Mouse (Mus musculus) embryonic fibroblast, embryonic 13.5 days (primary cell): ENCODE data around the gene Ccnq. TPM values are rescaled to one million over a fixed set of nuclear protein-coding genes. Genes with fewer than 3 reads are reported as not detected.

Experiments used
- H3K27ac ChIP-seq: 2 replicates; pipeline ENCODE4 v1.5.1; 2012; ENCODE audit warnings: low read length, control low read depth, inconsistent platforms; ENCODE audit not compliant: insufficient read depth
- H3K4me1 ChIP-seq: 2 replicates; pipeline ENCODE4 v1.6.1; 2011; ENCODE audit warnings: low read length; ENCODE audit not compliant: control insufficient read depth, insufficient read depth
- H3K4me3 ChIP-seq: 2 replicates; pipeline ENCODE4 v1.5.1; 2011; ENCODE audit warnings: mild to moderate bottlenecking, control low read depth, low read length; ENCODE audit not compliant: insufficient read depth
- CTCF ChIP-seq: IDR thresholded peaks from 2 replicates; pipeline ENCODE4 v1.5.1; 2011; ENCODE audit warnings: mild to moderate bottlenecking, control low read depth, low read length, moderate library complexity, borderline replicate concordance; ENCODE audit not compliant: insufficient read depth
- POLR2A ChIP-seq: IDR thresholded peaks from 2 replicates; pipeline ENCODE4 v1.6.1; 2011; ENCODE audit warnings: low read depth, mild to moderate bottlenecking, control low read depth, low read length, moderate library complexity
- polyA plus RNA-seq: library from polyadenylated mRNA; stranded (reverse); fragments of >200 nt; gene quantifications from 2 replicates; pipeline ENCODE4 v1.2.4, GENCODE M21; 2011; ENCODE audit warnings: low read depth; ENCODE audit not compliant: missing spikeins, insufficient read length

Gene Ccnq
- polyA plus RNA-seq, 1 experiment: 16.2 TPM

DNA sequence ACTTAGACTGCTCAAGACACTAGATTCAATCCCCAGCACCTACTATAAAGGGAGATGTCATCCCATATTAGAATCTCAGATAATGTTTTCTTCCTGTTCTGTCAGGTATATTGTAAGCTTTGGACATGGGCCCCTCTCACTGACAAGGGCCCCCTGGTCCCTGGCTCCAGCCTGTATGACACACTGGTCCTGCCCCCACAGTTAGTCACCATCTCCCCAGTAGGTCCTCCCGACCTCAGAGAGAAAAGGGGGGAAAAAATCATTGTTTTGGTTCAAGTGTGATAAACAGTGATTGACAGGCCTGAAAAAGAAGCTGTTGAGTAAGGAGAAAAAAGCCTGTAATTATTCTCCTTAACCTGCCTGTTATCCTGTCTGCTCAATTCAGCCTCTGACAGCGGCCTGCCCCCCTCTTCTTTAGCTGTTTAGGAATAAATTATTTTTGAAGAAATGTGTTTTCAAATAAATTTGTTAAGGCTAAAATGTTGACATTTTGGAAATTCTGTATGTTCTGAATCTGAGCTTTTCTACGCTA lies 14.6 kb downstream of the Ccnq start:
- Histone ChIP-seq H3K4me1 (no peaks in the 10 kb centered on the region), H3K4me3 (no peak overlapping the region), H3K27ac (no peak overlapping the region)
- TF ChIP-seq POLR2A: no peak
- TF ChIP-seq CTCF: no peak

DNA sequence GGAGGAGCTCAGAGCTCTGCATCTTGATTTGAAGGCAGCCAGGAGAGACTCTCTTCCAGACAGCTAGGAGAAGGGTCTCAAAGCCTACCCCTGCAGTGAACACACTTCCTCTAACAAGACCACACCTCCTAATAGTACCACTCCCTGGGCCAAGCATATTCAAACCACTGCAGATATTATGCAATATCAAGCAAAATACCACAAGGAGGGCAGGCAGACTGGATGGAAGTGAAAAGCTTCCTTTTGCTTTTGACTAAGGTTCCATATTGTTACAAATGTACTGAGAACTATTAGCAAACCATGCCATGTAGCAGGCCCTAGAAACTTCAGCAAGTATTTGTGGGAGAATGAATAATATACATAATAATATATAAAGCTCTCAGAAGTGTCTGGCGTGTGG lies 16.4 kb downstream of the Ccnq start:
- no peak overlapping the region for H3K27ac ChIP-seq
- no peak for TF ChIP-seq CTCF
- no peak for TF ChIP-seq POLR2A
- H3K4me1 ChIP-seq: no peaks in the 10 kb centered on the region
- H3K4me3 ChIP-seq: no peak overlapping the region

DNA sequence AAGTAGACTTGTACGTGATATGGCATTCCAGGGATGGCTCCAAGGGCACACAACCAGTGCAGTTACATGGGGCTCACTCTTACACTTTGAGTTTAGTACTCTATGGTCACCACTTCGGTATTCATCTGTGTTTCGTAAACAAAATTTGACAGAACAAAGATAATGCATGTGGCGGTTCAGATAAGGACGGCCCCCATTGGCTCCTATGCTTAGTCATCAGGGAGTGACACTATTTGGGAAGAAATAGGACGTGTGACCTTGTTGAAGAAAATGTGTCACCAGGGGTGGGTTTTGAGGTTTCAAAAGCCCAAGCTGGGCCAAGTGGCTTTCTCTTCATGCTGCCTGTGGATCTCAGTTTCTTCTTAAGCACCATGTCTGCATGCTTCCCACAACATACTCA lies 18.9 kb downstream of the Ccnq start:
- no peaks in the 10 kb centered on the region for H3K4me1 ChIP-seq
- H3K4me3 ChIP-seq: no peak overlapping the region
- no peak overlapping the region for H3K27ac ChIP-seq
- TF ChIP-seq POLR2A (no peak), CTCF (no peak)

DNA sequence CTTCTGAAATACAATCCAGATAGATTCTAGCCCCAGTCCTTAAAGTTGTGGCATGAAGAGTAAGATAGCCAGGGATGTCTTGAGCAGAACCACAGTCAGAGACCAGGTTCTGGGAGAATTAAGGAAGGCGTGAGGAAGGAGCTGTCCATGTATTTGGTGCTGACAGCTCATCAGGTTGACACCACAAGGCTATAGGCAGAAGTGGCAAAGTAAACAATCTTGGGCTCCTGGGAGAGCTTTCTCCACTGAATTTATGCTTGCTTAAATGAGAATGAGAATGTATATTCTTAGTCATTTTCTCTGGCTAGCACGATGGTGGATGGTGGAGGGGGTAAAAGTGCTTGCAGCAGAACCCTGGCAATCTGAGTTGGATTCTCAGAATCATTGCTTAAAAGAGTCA lies 20.6 kb downstream of the Ccnq start:
- H3K27ac ChIP-seq: no peak overlapping the region
- no peak for TF ChIP-seq POLR2A
- H3K4me3 ChIP-seq: no peak overlapping the region
- no peaks in the 10 kb centered on the region for H3K4me1 ChIP-seq

DNA sequence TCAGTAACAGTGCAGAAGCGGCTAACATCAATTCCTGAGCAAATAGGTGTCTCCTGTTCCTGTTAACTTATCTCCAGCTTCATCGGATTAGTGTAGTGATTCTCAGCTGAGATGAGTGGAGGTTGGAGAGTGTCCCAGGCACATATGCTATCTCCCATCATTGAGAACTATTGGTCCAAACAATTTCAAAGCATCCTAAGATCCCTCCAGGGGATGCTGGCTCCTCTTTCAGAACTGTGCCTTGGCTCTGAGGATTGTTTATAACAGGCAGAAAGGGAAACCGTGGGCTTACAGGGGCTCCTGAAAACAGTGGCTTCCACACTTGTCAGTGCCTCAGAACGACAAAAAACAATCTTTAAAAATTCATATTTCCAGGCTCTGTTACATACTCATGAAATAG lies 23.5 kb downstream of the Ccnq start:
- TF ChIP-seq POLR2A: no peak
- no peak for TF ChIP-seq CTCF
- H3K4me3 ChIP-seq: no peak overlapping the region

DNA sequence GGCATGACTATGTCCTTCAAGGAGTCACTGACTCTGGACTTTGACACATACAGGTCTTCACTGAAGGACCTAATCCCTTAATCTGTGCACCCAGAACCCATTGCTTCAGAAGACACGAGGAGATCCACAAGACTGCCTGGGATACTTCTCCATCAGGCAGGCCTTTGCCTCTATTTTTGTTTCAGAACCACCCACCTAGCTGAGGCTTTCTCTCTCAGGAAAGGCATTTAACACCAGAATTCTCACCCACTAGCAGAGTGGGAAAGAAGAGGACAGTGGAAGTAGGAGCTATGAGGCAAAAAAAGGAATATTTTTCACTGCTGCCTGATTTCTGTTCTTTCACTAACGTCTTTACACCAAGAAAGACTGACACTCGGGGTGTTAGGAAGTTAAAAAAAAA lies 25.2 kb downstream of the Ccnq start:
- H3K27ac ChIP-seq: no peak overlapping the region
- no peaks in the 10 kb centered on the region for H3K4me1 ChIP-seq
- TF ChIP-seq POLR2A: no peak
- no peak for TF ChIP-seq CTCF
- H3K4me3 ChIP-seq: no peak overlapping the region

More for the DNA sequence above, 23.5 kb downstream of the Ccnq start:
- Histone ChIP-seq H3K4me1 (no peaks in the 10 kb centered on the region), H3K27ac (no peak overlapping the region)

DNA sequence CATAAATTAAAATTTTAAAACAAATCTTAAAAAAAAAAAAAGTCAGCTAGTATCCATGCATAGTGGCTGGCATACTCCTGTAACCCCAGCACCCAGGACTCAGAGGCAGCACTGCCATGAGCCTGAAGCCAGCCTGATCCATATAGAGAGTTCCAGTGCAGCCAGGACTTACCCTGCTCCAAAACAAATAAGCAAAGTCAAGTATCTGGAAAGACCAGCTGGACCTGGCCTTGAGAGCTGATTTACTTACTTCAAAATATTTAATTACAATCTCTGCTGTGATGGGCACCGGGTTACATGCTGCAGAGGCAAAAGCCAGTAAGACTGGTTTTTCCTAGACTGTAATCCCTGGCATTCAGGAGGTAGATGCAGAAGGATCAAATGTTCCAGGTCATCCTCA lies 26.7 kb downstream of the Ccnq start:
- H3K27ac ChIP-seq: no peak overlapping the region
- TF ChIP-seq CTCF: no peak
- no peak for TF ChIP-seq POLR2A
- H3K4me1 ChIP-seq: no peaks in the 10 kb centered on the region

DNA sequence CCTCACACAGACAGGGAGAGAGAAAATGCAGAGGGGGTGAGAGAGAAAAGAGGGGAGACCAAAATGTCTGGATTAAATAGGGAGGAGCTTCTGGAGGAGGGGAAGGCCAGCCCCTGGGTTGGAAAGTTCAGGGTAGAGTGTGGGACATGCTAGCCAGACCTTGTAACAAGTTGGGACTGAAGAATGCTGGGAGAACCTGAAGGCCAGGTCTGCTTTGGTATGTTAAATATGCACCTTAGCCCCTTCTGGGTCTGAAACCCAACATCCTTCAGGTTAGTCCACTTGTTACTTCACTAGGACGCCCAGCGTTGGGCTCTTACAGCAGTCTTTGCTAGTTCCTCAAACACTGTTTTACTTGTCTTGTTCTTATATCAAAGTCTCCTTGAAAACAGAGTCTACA lies 30.1 kb downstream of the Ccnq start:
- H3K4me1 ChIP-seq: no peaks in the 10 kb centered on the region
- no peak overlapping the region for H3K27ac ChIP-seq
- H3K4me3 ChIP-seq: no peak overlapping the region
- no peak for TF ChIP-seq POLR2A
- TF ChIP-seq CTCF: no peak

More for the DNA sequence above, 26.7 kb downstream of the Ccnq start:
- no peak overlapping the region for H3K4me3 ChIP-seq

DNA sequence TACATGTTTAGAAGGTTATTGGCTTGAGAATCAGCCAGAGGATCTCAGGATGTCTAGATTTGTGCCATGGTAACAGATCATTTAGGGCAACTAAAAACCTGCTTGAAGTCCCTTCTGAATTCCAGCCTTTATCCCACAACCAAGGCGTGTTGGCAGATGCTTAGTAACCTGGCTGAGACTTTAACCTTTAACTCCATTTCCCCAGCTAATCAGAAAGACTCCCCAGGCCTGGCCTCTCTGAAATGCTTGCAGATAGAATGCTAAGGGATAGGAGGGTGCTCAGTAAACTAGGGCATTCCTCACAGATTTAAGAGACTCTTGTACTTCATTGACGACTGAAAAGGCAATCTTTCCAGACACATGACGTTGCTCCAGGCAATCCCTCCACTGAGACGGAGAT lies 33.9 kb downstream of the Ccnq start:
- Histone ChIP-seq H3K27ac (no peak overlapping the region), H3K4me1 (no peaks in the 10 kb centered on the region), H3K4me3 (no peak overlapping the region)
- TF ChIP-seq POLR2A (no peak), CTCF (no peak)

DNA sequence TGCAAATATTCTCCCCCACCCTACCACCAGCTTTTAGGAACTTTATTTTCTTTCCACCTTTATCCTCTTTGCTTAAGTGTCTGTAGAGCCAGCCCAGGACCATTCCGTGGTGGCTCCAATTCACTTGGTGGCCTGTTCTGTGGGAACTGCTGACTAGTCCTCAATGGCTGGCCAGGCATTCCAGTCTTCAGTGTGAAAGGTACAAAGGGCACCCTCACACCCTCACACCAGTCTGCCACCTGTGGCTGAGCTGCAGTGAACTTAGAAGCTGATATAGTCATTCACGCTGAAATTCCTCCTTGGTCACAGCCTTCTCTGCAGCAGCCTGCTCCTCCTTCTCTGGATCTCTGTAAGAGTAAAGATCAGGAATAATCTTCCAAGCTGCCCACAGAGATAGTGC lies 42.9 kb downstream of the Ccnq start:
- Histone ChIP-seq H3K4me1 (peaks cover 7% of the 10 kb centered on the region; the same call in 1 of the 2 replicates), H3K27ac (no peak overlapping the region), H3K4me3 (no peak overlapping the region)
- TF ChIP-seq POLR2A: no peak
- no peak for TF ChIP-seq CTCF

DNA sequence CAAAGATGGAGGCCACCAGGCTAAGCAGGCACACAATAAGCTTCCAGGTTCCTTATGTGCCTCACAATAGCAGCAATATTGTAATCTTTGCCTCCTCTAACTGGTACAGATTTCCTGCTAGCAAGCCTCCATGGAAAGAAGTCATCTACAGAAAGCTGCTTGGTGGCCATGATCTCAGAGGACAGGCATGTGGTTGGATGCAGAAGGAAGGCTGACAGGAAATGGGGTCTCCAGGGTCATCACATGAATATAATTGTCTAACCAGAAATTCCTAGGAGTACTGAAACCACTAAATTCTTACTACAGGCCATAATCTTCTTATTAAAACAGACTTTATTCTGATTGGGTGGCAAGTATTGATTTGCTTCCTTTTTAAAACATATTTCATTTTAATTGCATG lies 45.5 kb downstream of the Ccnq start:
- Histone ChIP-seq H3K4me1 (peaks cover 16% of the 10 kb centered on the region; the same call in 1 of the 2 replicates), H3K27ac (no peak overlapping the region), H3K4me3 (no peak overlapping the region)
- no peak for TF ChIP-seq POLR2A
- TF ChIP-seq CTCF: no peak
